Mouse (Mus musculus) stomach, embryonic 16.5 days (tissue): ENCODE results near the gene Slc24a2. TPM values are rescaled to one million over a fixed set of nuclear protein-coding genes. Genes with fewer than 3 reads are reported as not detected.

Experiments used
- ATAC-seq: fragments of 200-750 bp; cut with Nextera tagmentation; 2 replicates; pipeline ENCODE4 v1.8.0; 2017; ENCODE audit warnings: moderate number of reproducible peaks, moderate TSS enrichment; ENCODE audit not compliant: insufficient read depth, low FRiP score
- H3K27ac ChIP-seq: fragments of 300-500 bp; sonication (generic); 2 replicates; pipeline ENCODE4 v1.5.1; 2014; ENCODE audit warnings: low read length
- H3K27me3 ChIP-seq: fragments of 300-500 bp; sonication (generic); 2 replicates; pipeline ENCODE4 v1.6.1; 2014; ENCODE audit warnings: low read length, control low read depth, mixed read lengths; ENCODE audit not compliant: control insufficient read depth, insufficient read depth
- H3K36me3 ChIP-seq: fragments of 300-500 bp; sonication (generic); 2 replicates; pipeline ENCODE4 v1.6.1; 2014; ENCODE audit warnings: low read length; ENCODE audit not compliant: control insufficient read depth, insufficient read depth
- H3K4me1 ChIP-seq: fragments of 300-500 bp; sonication (generic); 2 replicates; pipeline ENCODE4 v1.6.1; 2014; ENCODE audit warnings: low read length, control low read depth, mixed read lengths; ENCODE audit not compliant: control insufficient read depth, insufficient read depth
- H3K4me2 ChIP-seq: fragments of 300-500 bp; sonication (generic); 2 replicates; pipeline ENCODE4 v1.6.1; 2014; ENCODE audit warnings: low read depth, low read length, mixed read lengths
- H3K4me3 ChIP-seq: fragments of 300-500 bp; sonication (generic); replicated peaks from 2 replicates; pipeline ENCODE4 v1.5.1; 2014; ENCODE audit warnings: mild to moderate bottlenecking, low read length
- H3K9ac ChIP-seq: fragments of 300-500 bp; sonication (generic); 2 replicates; pipeline ENCODE4 v1.6.1; 2014; ENCODE audit warnings: low read length
- H3K9me3 ChIP-seq: fragments of 300-500 bp; sonication (generic); replicated peaks from 2 replicates; pipeline ENCODE4 v1.6.1; 2016; ENCODE audit warnings: low read length, control low read depth; ENCODE audit not compliant: control insufficient read depth
- WGBS: fragments of 180-500 bp; shearing (Covaris S2); extraction: QIAGEN DNeasy Blood & Tissue Kit; methylation state at CpG from one replicate; pipeline ENCODE4 v1.1.7; 2014; 5-methylcytosine and 5-hydroxymethylcytosine counted together
- polyA plus RNA-seq: library from polyadenylated mRNA; unstranded; fragments of >200 nt; fragmentation: Nextera tagmentation; extraction: Ambion mirVana; gene quantifications from 2 replicates; pipeline ENCODE4 v1.2.1, GENCODE M21; 2015

The Slc24a2 gene
- polyA plus RNA-seq, 1 experiment from 2014 or later = 0.19 TPM

GRCm38 (mm10) chr4:87090841-87091240 lies 139.4 kb downstream of the Slc24a2 start:
- Histone ChIP-seq H3K9ac (no peak overlapping the region), H3K36me3 (no peaks in the 10 kb centered on the region), H3K4me1 (no peaks in the 10 kb centered on the region), H3K27ac (no peak overlapping the region), H3K4me2 (no peak overlapping the region), H3K4me3 (no peak overlapping the region), H3K27me3 (no peaks in the 10 kb centered on the region), H3K9me3 (no peaks in the 10 kb centered on the region)
- ATAC-seq = no peak

- no peak for ATAC-seq
Observed at GRCm38 (mm10) chr4:87088713-87089112, 141.6 kb downstream of the Slc24a2 start.

GRCm38 (mm10) chr4:87087597-87087996 lies 142.7 kb downstream of the Slc24a2 start:
- Histone ChIP-seq H3K27me3 (no peaks in the 10 kb centered on the region), H3K4me1 (no peaks in the 10 kb centered on the region), H3K36me3 (no peaks in the 10 kb centered on the region), H3K4me2 (no peak overlapping the region), H3K9ac (no peak overlapping the region), H3K9me3 (no peaks in the 10 kb centered on the region), H3K27ac (no peak overlapping the region), H3K4me3 (no peak overlapping the region)
- 70% methylated on average over 5 of the region's 5 CpGs for WGBS
- ATAC-seq = no peak

More at GRCm38 (mm10) chr4:87088713-87089112, 141.6 kb downstream of the Slc24a2 start:
- no peaks in the 10 kb centered on the region for H3K9me3 ChIP-seq
- WGBS = 67% methylated on average over 6 of the region's 6 CpGs
- no peak overlapping the region for H3K27ac ChIP-seq
- no peak overlapping the region for H3K9ac ChIP-seq
- no peaks in the 10 kb centered on the region for H3K36me3 ChIP-seq
- no peak overlapping the region for H3K4me2 ChIP-seq
- no peaks in the 10 kb centered on the region for H3K27me3 ChIP-seq
- no peak overlapping the region for H3K4me3 ChIP-seq
- H3K4me1 ChIP-seq = no peaks in the 10 kb centered on the region

- H3K9me3 ChIP-seq = no peaks in the 10 kb centered on the region
- 57% methylated on average over 11 of the region's 11 CpGs for WGBS
- no peak for ATAC-seq
Observed at GRCm38 (mm10) chr4:87086933-87087577, 143.2 kb downstream of the Slc24a2 start.

GRCm38 (mm10) chr4:87081321-87081720 lies 149.0 kb downstream of the Slc24a2 start:
- H3K4me2 ChIP-seq = no peak overlapping the region
- ATAC-seq = no peak
- H3K36me3 ChIP-seq = no peaks in the 10 kb centered on the region
- H3K9me3 ChIP-seq = no peaks in the 10 kb centered on the region
- no peaks in the 10 kb centered on the region for H3K27me3 ChIP-seq
- WGBS = 80% methylated on average over 6 of the region's 6 CpGs
- H3K27ac ChIP-seq = no peak overlapping the region
- H3K4me3 ChIP-seq = no peak overlapping the region
- H3K9ac ChIP-seq = no peak overlapping the region
- H3K4me1 ChIP-seq = no peaks in the 10 kb centered on the region

More at GRCm38 (mm10) chr4:87086933-87087577, 143.2 kb downstream of the Slc24a2 start:
- Histone ChIP-seq H3K4me3 (no peak overlapping the region), H3K36me3 (no peaks in the 10 kb centered on the region), H3K27me3 (no peaks in the 10 kb centered on the region), H3K9ac (no peak overlapping the region), H3K4me2 (no peak overlapping the region), H3K4me1 (no peaks in the 10 kb centered on the region), H3K27ac (no peak overlapping the region)

- no peak for ATAC-seq
- no peaks in the 10 kb centered on the region for H3K27me3 ChIP-seq
- no peaks in the 10 kb centered on the region for H3K36me3 ChIP-seq
- H3K27ac ChIP-seq = no peak overlapping the region
- WGBS = 71% methylated on average over 4 of the region's 4 CpGs
- H3K4me1 ChIP-seq = no peaks in the 10 kb centered on the region
- H3K9ac ChIP-seq = no peak overlapping the region
- H3K4me3 ChIP-seq = no peak overlapping the region
- no peaks in the 10 kb centered on the region for H3K9me3 ChIP-seq
- H3K4me2 ChIP-seq = no peak overlapping the region
Observed at GRCm38 (mm10) chr4:87079305-87079704, 151.0 kb downstream of the Slc24a2 start.

- no peak for ATAC-seq
- no peaks in the 10 kb centered on the region for H3K27me3 ChIP-seq
- WGBS = 48% methylated on average over 2 of the region's 2 CpGs
Observed at GRCm38 (mm10) chr4:87078726-87079125, 151.6 kb downstream of the Slc24a2 start.

GRCm38 (mm10) chr4:87075761-87076160 lies 154.5 kb downstream of the Slc24a2 start:
- WGBS = 51% methylated on average over 3 of the region's 3 CpGs

More at GRCm38 (mm10) chr4:87078726-87079125, 151.6 kb downstream of the Slc24a2 start:
- Histone ChIP-seq H3K4me3 (no peak overlapping the region), H3K4me1 (no peaks in the 10 kb centered on the region), H3K36me3 (no peaks in the 10 kb centered on the region), H3K9ac (no peak overlapping the region), H3K4me2 (no peak overlapping the region), H3K27ac (no peak overlapping the region), H3K9me3 (no peaks in the 10 kb centered on the region)

GRCm38 (mm10) chr4:87068121-87068520 lies 162.2 kb downstream of the Slc24a2 start:
- no peak overlapping the region for H3K9ac ChIP-seq
- H3K27me3 ChIP-seq = no peaks in the 10 kb centered on the region
- WGBS = 79% methylated on average over 3 of the region's 3 CpGs
- H3K4me1 ChIP-seq = no peaks in the 10 kb centered on the region
- no peak overlapping the region for H3K4me3 ChIP-seq
- H3K36me3 ChIP-seq = no peaks in the 10 kb centered on the region
- H3K27ac ChIP-seq = no peak overlapping the region
- ATAC-seq = no peak
- no peaks in the 10 kb centered on the region for H3K9me3 ChIP-seq
- no peak overlapping the region for H3K4me2 ChIP-seq

More at GRCm38 (mm10) chr4:87075761-87076160, 154.5 kb downstream of the Slc24a2 start:
- no peaks in the 10 kb centered on the region for H3K4me1 ChIP-seq
- H3K27ac ChIP-seq = no peak overlapping the region
- no peak for ATAC-seq
- H3K27me3 ChIP-seq = no peaks in the 10 kb centered on the region
- H3K9me3 ChIP-seq = no peaks in the 10 kb centered on the region
- no peaks in the 10 kb centered on the region for H3K36me3 ChIP-seq
- H3K4me3 ChIP-seq = no peak overlapping the region
- H3K9ac ChIP-seq = no peak overlapping the region
- H3K4me2 ChIP-seq = no peak overlapping the region
